Mouse (Mus musculus) left cerebral cortex, postnatal 4 days (tissue): ENCODE measurements around the gene Matn1. TPM values are rescaled to one million over a fixed set of nuclear protein-coding genes. Genes with fewer than 3 reads are reported as not detected.

Experiments
- DNase-seq: peaks from one replicate; pipeline ENCODE4 v3.0.0-alpha.2; 2022
- intact Hi-C: fragments of 180-260 bp; cut with DNase I; formaldehyde crosslinking; loops from one replicate; pipeline ENCODE4 v1.15.1; 2025
- total RNA-seq, 2 experiments: library from RNA; stranded (reverse); gene quantifications; 2 replicates each; pipeline ENCODE4 v1.2.3; 2021

The Matn1 gene
- total RNA-seq, 2 experiments from 2014 or later = 0.24 to 0.34 TPM

DNA sequence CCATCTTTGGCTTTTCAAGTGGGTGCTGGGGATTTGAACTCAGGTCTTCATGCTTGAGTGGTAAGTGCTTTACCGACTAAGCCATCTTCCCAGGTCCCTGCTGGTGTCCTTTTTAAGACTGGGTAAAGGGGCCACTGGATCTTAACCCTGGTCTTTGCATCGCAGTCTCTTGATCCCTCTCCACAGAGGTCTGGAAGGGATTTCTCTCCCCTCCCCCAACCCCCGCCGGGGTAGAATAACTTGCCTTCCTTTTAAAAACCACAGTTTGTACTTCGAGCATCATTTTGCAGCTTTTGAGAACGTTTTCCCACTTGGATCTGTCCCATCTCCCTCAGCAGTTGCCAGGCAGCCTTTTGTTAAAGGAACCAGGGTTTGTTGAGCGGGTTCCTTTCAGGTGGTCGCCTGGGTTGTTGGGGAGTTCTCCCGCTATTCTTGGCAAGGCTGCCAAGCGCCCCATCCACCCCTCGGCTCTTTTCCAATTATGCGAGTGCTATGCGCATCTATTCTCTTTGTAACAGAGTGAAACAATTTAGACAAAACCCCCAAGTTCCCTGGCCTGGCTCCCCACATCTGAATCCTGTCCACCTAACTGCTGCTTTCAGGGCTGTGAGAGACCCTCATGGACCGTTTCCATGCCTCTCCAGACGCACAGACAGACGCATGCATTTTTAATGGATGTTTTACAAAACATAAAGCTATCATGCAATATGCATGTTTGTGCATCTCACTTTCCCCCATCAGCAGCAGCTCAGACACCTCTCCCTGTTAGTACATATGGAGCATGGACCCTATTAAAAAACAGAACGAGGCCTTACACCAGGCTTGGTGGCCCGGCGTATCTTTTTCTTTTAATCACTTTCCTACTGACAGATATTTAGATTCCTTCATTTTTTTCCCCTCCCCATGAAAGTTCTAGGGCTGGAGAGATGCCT is 29.4 kb downstream of the Matn1 start:
- peak; percentile 49 for DNase-seq
- intact Hi-C loops = no loop called here

DNA sequence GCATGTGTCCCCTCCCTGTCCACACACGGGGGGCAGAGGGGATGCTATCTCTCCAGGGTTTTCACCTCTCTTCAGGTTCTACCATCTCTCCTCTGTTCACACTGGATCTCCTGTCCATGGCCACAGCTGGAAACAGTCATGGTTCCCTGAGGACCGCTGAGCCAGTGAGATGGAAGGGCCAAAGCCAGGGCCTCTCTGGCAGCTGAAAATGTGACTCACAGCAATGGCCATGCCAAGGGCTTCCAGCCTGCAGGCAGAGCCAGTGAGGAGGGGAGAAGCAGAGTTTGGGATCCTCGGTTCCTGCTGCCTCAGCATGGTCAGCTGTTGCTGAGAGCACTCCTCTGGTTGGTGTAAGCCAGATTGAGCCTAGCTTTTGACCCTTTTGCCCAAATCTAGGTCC is 34.8 kb downstream of the Matn1 start:
- DNase-seq = no peak
- intact Hi-C loops = no loop called here

DNA sequence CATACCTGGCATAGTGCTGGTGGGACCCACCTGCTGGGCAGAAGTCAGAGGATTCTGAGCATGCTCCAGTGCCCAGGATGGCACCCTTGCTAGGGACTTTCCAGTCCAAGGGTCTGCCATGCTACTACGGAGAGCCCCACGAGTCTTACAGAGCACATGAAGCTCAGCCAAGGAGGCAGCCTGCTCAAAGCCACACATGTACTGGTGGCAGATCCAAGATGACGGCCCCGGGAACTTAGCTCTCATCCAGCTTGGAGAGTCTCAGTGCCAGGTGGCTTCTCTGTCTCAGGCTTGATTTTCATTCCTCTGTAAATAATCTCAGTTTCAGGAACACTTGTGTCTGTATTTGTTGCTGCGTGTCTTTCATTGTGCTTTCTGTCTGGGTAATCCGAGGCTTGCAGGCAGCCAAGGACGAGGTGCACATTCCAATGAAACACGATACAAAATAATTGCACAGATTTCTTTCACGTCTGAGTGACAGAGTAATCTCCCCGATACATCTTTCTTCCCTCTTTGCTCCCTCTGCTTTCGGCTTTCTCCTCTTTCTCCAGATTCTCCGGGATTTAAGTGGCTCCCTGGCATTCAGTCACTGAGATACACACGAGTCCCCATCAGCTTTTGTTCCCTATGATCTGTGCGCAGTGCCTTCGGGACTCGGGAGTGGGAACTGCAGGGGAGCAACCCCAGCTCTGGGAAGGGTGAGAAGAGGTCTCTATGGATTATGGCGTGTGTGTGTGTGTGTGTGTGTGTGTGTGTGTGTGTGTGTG is 40.4 kb downstream of the Matn1 start:
- intact Hi-C loops = no loop called here
- no peak for DNase-seq

DNA sequence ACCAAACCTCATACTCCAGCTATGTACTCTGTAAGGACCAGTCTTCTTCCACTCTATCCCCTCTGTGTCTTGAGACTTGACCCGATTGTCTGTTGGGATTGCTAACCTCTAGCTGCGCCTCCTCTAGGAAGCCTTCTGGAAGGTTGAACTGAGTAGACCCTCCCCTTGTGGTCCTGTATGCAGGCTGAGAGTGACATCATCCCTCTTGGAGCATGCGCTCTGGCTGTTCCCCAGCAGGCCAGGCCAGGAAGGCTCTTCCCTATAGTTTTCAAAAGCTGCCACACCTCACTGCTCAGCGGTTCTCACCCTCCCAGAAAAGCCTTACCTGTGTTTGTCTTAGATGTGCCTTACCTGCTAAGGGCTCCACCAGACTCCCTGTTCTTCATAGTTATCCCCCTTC is 42.9 kb downstream of the Matn1 start:
- intact Hi-C loops = no loop called here

DNA sequence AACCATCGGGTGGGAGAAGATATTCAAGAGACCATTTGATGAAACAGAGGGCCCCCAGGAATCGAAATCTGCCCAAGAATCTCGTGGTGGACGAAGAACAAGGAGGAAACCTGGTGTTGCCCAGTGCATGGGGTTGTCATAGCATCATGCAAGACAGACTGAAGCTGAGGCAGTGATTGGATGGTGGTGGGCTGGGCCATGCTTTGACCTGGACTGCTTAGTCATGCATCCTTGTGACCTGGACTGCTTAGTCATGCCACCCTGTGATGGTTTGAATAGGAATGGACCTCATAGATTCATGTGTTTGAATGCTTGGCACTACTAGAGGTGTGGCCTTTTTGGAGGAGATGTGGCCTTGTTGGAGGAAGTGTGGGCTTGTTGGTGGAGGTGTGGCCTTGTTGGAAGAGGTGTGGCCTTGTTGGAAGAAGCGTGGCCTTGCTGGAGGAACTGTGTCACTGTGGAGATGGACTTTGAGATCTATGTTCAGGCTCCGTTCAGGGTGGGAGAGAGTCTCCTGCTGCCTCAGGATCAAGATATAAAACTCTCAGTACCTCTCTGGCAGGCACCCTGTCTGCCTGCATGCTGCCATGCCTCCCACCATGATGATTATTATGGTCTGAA is 44.1 kb downstream of the Matn1 start:
- no peak for DNase-seq
- intact Hi-C loops = no loop called here

More for the DNA sequence above, 42.9 kb downstream of the Matn1 start:
- no peak for DNase-seq

DNA sequence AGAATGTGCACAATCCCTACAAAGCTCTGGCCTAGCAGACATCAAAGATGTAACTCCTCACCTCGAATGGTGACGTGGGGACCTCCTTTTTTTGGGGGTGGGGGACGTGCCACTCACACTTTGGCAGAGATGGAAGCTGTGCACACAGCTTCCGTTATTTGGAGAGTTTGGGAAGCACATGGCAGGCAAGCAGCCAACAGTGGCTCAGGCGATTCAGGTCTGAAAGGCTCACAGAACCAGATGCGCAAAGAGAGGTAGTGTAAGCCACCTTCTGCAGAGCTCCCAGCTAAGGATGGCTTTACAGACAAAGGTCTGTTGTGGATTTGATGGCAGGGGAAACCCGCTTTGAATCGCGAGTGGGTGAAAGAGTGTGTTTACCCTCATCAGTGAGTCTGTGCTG is 45.0 kb downstream of the Matn1 start:
- intact Hi-C loops = no loop called here
- DNase-seq = no peak

DNA sequence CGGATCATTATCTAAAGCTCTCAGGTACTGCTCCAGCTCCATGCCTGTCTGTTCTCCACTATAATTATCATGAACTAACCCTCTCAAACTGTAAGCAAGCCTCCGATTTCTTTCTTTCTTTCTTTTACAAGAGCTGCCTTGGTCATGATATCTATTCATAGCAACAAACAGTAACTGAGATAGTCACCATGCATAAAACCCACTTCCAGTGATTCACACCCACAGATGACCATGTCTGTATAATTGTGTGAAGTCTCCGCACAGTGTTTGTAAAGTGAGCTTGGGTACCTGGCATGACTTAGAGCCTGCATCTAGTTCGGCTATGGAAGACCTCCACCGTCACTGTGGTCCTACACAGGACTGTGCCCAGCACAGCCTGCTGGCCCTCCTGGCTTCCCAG is 46.8 kb downstream of the Matn1 start:
- no peak for DNase-seq
- intact Hi-C loops = no loop called here

DNA sequence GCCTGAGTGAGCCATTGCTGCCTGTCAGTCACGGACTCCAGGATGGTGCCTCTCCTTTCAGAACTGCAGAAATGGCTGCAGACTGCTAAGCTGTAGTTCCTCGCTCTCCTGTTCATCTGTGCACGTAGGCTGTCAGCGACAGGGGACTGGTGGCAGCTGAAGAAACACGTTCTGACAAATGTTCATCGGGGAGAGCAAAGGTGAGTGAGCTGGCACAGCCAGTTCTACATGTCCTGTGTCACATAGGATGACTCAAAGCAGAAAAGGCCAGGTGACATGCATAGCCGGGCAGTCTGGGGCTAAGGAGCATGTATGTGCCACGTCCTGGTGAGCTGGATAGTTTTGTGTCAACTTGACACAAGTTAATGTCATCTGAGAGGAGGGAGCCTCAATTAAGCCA is 50.4 kb downstream of the Matn1 start:
- intact Hi-C loops = no loop called here
- no peak for DNase-seq

DNA sequence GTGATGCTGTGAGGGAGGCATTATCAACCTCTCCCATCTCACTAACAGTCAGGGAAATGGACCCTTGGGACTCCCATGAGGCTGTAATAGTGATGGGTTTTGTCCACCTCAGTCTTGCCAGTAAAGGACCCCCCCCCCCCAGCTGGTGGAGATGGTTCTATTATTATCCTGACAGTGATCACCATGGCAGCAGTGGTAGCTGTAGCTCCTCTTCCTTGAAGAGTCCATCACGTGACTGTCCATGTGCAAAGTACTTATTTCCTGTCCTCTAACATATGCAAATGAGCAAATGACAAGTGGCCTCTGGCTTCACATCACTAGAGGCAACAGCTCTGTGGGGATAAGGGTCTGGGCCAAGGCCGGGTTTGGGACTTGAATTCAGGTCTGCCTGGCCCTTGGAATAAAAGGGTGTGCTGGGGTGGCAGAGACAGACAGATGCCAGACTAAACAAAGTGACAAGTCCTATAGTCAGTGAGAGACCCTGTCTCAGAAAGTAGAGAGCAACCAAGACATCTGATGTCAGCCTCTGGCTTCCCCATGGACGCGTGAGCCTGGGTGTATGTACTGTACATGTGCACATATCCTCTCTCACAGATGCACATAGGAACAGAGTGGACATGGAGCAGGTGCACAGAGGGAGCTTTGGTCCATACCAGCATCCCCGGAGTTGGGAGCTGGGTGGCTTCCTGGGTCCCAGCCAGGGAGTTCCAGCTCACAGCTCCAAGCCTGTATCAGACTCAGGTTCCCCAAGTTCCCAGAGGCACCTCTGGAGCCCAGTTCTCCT is 55.8 kb downstream of the Matn1 start:
- intact Hi-C loops = no loop called here
- DNase-seq = no peak

DNA sequence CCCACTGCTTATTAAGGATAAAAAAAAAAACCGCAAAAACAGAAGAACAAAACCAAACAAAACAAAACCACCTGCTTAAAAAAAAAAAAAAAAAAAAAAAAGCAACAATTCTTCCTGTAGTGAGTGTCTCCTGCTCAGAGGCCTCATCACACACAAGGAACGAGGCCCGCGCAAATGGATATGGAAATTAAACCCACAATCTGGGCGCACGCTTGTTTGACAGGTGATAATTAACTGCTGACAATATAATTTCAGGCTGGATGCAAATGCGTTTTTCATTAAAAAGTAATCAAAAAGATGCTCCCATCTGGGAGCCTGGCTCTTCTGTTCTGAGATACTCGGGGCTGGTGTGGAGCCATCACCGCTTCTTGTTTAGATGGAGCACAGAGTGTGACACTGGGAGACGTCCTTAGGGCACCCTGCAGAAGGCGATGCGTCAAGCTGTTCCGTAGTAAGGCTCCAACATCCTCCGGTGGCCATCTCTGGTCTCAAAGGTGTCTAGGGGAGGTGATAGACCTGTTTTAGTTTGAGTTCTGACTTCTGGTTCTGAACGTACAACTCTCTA is 56.5 kb downstream of the Matn1 start:
- no peak for DNase-seq
- intact Hi-C loops = no loop called here

Other genes with a start within 250 kb of the Matn1 start
- gene Sdc3, start 151.8 kb upstream of the Matn1 start, total RNA-seq = 100 to 1,000 TPM; 455 to 494 TPM
- 10 to 100 TPM; 10.8 to 15.0 TPM for gene Laptm5, start 31.3 kb upstream of the Matn1 start, total RNA-seq